Mouse (Mus musculus): ENCODE results near the gene Zfp207. TPM values are rescaled to one million over a fixed set of nuclear protein-coding genes. Genes with fewer than 3 reads are reported as not detected.
A peak's percentile ranks its signal among the peaks of the same experiment; 100 is the strongest.

Zfp207 gene
- polyA plus RNA-seq, 1 experiment from 2014 or later: 244 TPM

GRCm38 (mm10) chr11:80429500-80430166 is 46.6 kb downstream of the Zfp207 start:
- H3K27me3 ChIP-seq (replicated peaks; ENCODE audit: control insufficient read depth, insufficient read depth, low read length): no peaks in the 10 kb centered on the region
- H3K27ac ChIP-seq (ENCODE audit: low read depth, low read length): peak overlapping the region; percentile 80
- peak overlapping the region; percentile 87 for H3K4me3 ChIP-seq (ENCODE audit: low read depth, low read length)
- peak overlapping the region; percentile 81 for H3K4me2 ChIP-seq
- no peaks in the 10 kb centered on the region for H3K9me3 ChIP-seq (ENCODE audit: control insufficient read depth, low read length)
- peak overlapping the region; percentile 96 for H3K9ac ChIP-seq (ENCODE audit: low read depth, low read length)
- peaks cover 6% of the 10 kb centered on the region for H3K4me1 ChIP-seq (replicated peaks; ENCODE audit: control insufficient read depth, insufficient read depth, low read length)
- ATAC-seq (replicated peaks; ENCODE audit: low FRiP score): no peak
- no peak for DNase-seq (ENCODE audit: low spot score)
- H3K36me3 ChIP-seq (ENCODE audit: control insufficient read depth, insufficient read depth, low read length): peaks cover 13% of the 10 kb centered on the region
- 50% methylated on average over 14 of the region's 14 CpGs for WGBS

GRCm38 (mm10) chr11:80430366-80430910 is 47.4 kb downstream of the Zfp207 start:
- H3K9me3 ChIP-seq (ENCODE audit: control insufficient read depth, low read length): no peaks in the 10 kb centered on the region
- 84% methylated on average over 3 of the region's 3 CpGs for WGBS
- no peak for DNase-seq (ENCODE audit: low spot score)
- no peak overlapping the region for H3K27ac ChIP-seq (ENCODE audit: low read depth, low read length)
- H3K27me3 ChIP-seq (replicated peaks; ENCODE audit: control insufficient read depth, insufficient read depth, low read length): no peaks in the 10 kb centered on the region
- no peak for ATAC-seq (replicated peaks; ENCODE audit: low FRiP score)
- H3K4me1 ChIP-seq (replicated peaks; ENCODE audit: control insufficient read depth, insufficient read depth, low read length): peaks cover 6% of the 10 kb centered on the region
- H3K9ac ChIP-seq (ENCODE audit: low read depth, low read length): no peak overlapping the region
- peaks cover 13% of the 10 kb centered on the region for H3K36me3 ChIP-seq (ENCODE audit: control insufficient read depth, insufficient read depth, low read length)
- no peak overlapping the region for H3K4me3 ChIP-seq (ENCODE audit: low read depth, low read length)
- H3K4me2 ChIP-seq: peak overlapping the region; percentile 40; the same call in 1 of the 2 replicates

GRCm38 (mm10) chr11:80446916-80447315 is 63.8 kb downstream of the Zfp207 start:
- H3K4me1 ChIP-seq (replicated peaks; ENCODE audit: control insufficient read depth, insufficient read depth, low read length): no peaks in the 10 kb centered on the region
- no peaks in the 10 kb centered on the region for H3K9me3 ChIP-seq (ENCODE audit: control insufficient read depth, low read length)
- no peak overlapping the region for H3K4me2 ChIP-seq
- H3K9ac ChIP-seq (ENCODE audit: low read depth, low read length): no peak overlapping the region
- 90% methylated on average over 3 of the region's 3 CpGs for WGBS
- no peak for ATAC-seq (replicated peaks; ENCODE audit: low FRiP score)
- no peak overlapping the region for H3K4me3 ChIP-seq (ENCODE audit: low read depth, low read length)
- H3K27me3 ChIP-seq (replicated peaks; ENCODE audit: control insufficient read depth, insufficient read depth, low read length): no peaks in the 10 kb centered on the region
- no peak overlapping the region for H3K27ac ChIP-seq (ENCODE audit: low read depth, low read length)
- no peak for DNase-seq (ENCODE audit: low spot score)
- H3K36me3 ChIP-seq (ENCODE audit: control insufficient read depth, insufficient read depth, low read length): peaks cover 13% of the 10 kb centered on the region; the same call in 1 of the 2 replicates

GRCm38 (mm10) chr11:80449859-80450258 is 66.8 kb downstream of the Zfp207 start:
- Histone ChIP-seq H3K4me3 (ENCODE audit: low read depth, low read length) (no peak overlapping the region), H3K4me1 (replicated peaks; ENCODE audit: control insufficient read depth, insufficient read depth, low read length) (no peaks in the 10 kb centered on the region), H3K4me2 (no peak overlapping the region), H3K36me3 (ENCODE audit: control insufficient read depth, insufficient read depth, low read length) (peaks cover 15% of the 10 kb centered on the region; the same call in 1 of the 2 replicates), H3K9me3 (ENCODE audit: control insufficient read depth, low read length) (no peaks in the 10 kb centered on the region), H3K27me3 (replicated peaks; ENCODE audit: control insufficient read depth, insufficient read depth, low read length) (no peaks in the 10 kb centered on the region), H3K27ac (ENCODE audit: low read depth, low read length) (no peak overlapping the region), H3K9ac (ENCODE audit: low read depth, low read length) (no peak overlapping the region)
- no peak for ATAC-seq (replicated peaks; ENCODE audit: low FRiP score)
- 94% methylated on average over 2 of the region's 2 CpGs for whole genome bisulfite sequencing
- no peak for DNase-seq (ENCODE audit: low spot score)

GRCm38 (mm10) chr11:80452242-80452641 is 69.2 kb downstream of the Zfp207 start:
- Histone ChIP-seq H3K9ac (ENCODE audit: low read depth, low read length) (no peak overlapping the region), H3K4me3 (ENCODE audit: low read depth, low read length) (no peak overlapping the region), H3K4me1 (replicated peaks; ENCODE audit: control insufficient read depth, insufficient read depth, low read length) (no peaks in the 10 kb centered on the region), H3K36me3 (ENCODE audit: control insufficient read depth, insufficient read depth, low read length) (peaks cover 13% of the 10 kb centered on the region), H3K27me3 (replicated peaks; ENCODE audit: control insufficient read depth, insufficient read depth, low read length) (no peaks in the 10 kb centered on the region), H3K27ac (ENCODE audit: low read depth, low read length) (no peak overlapping the region), H3K9me3 (ENCODE audit: control insufficient read depth, low read length) (no peaks in the 10 kb centered on the region), H3K4me2 (no peak overlapping the region)
- 66% methylated on average over 3 of the region's 3 CpGs for WGBS
- no peak for ATAC-seq (replicated peaks; ENCODE audit: low FRiP score)
- DNase-seq (ENCODE audit: low spot score): no peak

GRCm38 (mm10) chr11:80453198-80453597 is 70.1 kb downstream of the Zfp207 start:
- DNase-seq (ENCODE audit: low spot score) (no peak), ATAC-seq (replicated peaks; ENCODE audit: low FRiP score) (no peak)
- Histone ChIP-seq H3K4me3 (ENCODE audit: low read depth, low read length) (no peak overlapping the region), H3K9me3 (ENCODE audit: control insufficient read depth, low read length) (no peaks in the 10 kb centered on the region), H3K9ac (ENCODE audit: low read depth, low read length) (no peak overlapping the region), H3K4me2 (no peak overlapping the region), H3K4me1 (replicated peaks; ENCODE audit: control insufficient read depth, insufficient read depth, low read length) (no peaks in the 10 kb centered on the region), H3K36me3 (ENCODE audit: control insufficient read depth, insufficient read depth, low read length) (peaks cover 17% of the 10 kb centered on the region), H3K27ac (ENCODE audit: low read depth, low read length) (no peak overlapping the region), H3K27me3 (replicated peaks; ENCODE audit: control insufficient read depth, insufficient read depth, low read length) (no peaks in the 10 kb centered on the region)
- WGBS: 79% methylated on average over 1 of the region's 1 CpGs

Other genes with a start within 250 kb of the Zfp207 start
- 31.9 and 35.2 TPM in 2 replicates for gene Tefm, start 241.1 kb upstream of the Zfp207 start, polyA plus RNA-seq (2014; fragmentation: Nextera tagmentation; extraction: Ambion mirVana)
- 2.6 and 2.7 TPM in 2 replicates for gene Adap2, start 229.2 kb upstream of the Zfp207 start, polyA plus RNA-seq (2014; fragmentation: Nextera tagmentation; extraction: Ambion mirVana)
- gene Rnf135, start 199.4 kb upstream of the Zfp207 start, polyA plus RNA-seq (2014; fragmentation: Nextera tagmentation; extraction: Ambion mirVana): 5.7 and 5.9 TPM in 2 replicates
- gene Rhot1, start 174.3 kb upstream of the Zfp207 start, polyA plus RNA-seq (2014; fragmentation: Nextera tagmentation; extraction: Ambion mirVana): 49.4 and 54.7 TPM in 2 replicates
- gene Rhbdl3, start 82.4 kb upstream of the Zfp207 start, polyA plus RNA-seq (2014; fragmentation: Nextera tagmentation; extraction: Ambion mirVana): 0.29 and 0.60 TPM in 2 replicates
- 15.9 and 16.1 TPM in 2 replicates for gene 5730455P16Rik, start 5.2 kb upstream of the Zfp207 start, polyA plus RNA-seq (2014; fragmentation: Nextera tagmentation; extraction: Ambion mirVana)
- 256 and 289 TPM in 2 replicates for gene Psmd11, start 45.3 kb downstream of the Zfp207 start, polyA plus RNA-seq (2014; fragmentation: Nextera tagmentation; extraction: Ambion mirVana)
- gene Cdk5r1, start 93.7 kb downstream of the Zfp207 start, polyA plus RNA-seq (2014; fragmentation: Nextera tagmentation; extraction: Ambion mirVana): 0.68 and 0.77 TPM in 2 replicates